Mouse (Mus musculus) olfactory bulb, adult 2 months (tissue): ENCODE measurements around the gene Mxra8. TPM values are rescaled to one million over a fixed set of nuclear protein-coding genes. Genes with fewer than 3 reads are reported as not detected.

ENCODE experiments used
- H3K27ac ChIP-seq: fragments of 200-500 bp; 2 replicates; pipeline ENCODE4 v1.5.1; 2012; ENCODE audit warnings: low read depth, low read length; ENCODE audit not compliant: insufficient read depth
- H3K4me1 ChIP-seq: fragments of 200-500 bp; 2 replicates; pipeline ENCODE4 v1.6.1; 2012; ENCODE audit warnings: low read length; ENCODE audit not compliant: control insufficient read depth, insufficient read depth
- H3K4me3 ChIP-seq: fragments of 200-500 bp; 2 replicates; pipeline ENCODE4 v1.5.1; 2012; ENCODE audit warnings: mild to moderate bottlenecking, low read depth, low read length, moderate library complexity; ENCODE audit not compliant: insufficient read depth
- CTCF ChIP-seq: fragments of 200-500 bp; IDR thresholded peaks from 2 replicates; pipeline ENCODE4 v1.5.1; 2012; ENCODE audit warnings: low read depth, mild to moderate bottlenecking, low read length, moderate library complexity; ENCODE audit not compliant: insufficient read depth
- POLR2A ChIP-seq: fragments of 200-500 bp; IDR thresholded peaks from 2 replicates; pipeline ENCODE4 v1.6.1; 2012; ENCODE audit warnings: mild to moderate bottlenecking, low read depth, low read length, moderate library complexity; ENCODE audit not compliant: insufficient read depth
- WGBS: fragments of 180-500 bp; shearing (Covaris S2); methylation state at CpG from one replicate; pipeline ENCODE4 v1.1.7; 2018; 5-methylcytosine and 5-hydroxymethylcytosine counted together
- polyA plus RNA-seq: library from polyadenylated mRNA; stranded (reverse); fragments of >200 nt; gene quantifications from 2 replicates; pipeline ENCODE4 v1.2.4, GENCODE M21; 2012; ENCODE audit warnings: low replicate concordance; ENCODE audit not compliant: missing spikeins, insufficient read depth, insufficient read length

The Mxra8 gene
- polyA plus RNA-seq, 1 experiment: not detected

DNA sequence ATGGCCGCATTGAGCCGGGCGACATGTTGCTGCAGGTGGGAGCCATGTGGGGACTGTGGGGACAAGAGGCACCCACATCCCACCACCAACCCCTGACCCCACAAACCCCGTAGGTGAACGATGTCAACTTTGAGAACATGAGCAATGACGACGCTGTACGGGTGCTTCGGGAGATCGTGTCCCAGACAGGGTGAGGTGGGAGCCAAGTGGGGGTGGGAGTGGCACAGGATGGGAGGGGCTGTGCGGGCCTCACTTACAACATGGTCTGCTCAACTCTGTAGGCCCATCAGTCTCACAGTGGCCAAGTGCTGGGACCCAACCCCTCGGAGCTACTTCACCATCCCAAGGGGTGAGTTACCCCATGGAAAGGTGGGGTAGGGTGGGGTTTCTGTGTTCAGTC lies 15.5 kb downstream of the Mxra8 start:
- no peak for TF ChIP-seq CTCF
- TF ChIP-seq POLR2A: no peak
- no peak overlapping the region for H3K4me3 ChIP-seq
- H3K27ac ChIP-seq: no peak overlapping the region
- 96% methylated on average over 12 of the region's 12 CpGs for WGBS
- H3K4me1 ChIP-seq: 0 out of 2 replicates have a peak, but pooled peaks cover 13% of the 10 kb centered on the region

DNA sequence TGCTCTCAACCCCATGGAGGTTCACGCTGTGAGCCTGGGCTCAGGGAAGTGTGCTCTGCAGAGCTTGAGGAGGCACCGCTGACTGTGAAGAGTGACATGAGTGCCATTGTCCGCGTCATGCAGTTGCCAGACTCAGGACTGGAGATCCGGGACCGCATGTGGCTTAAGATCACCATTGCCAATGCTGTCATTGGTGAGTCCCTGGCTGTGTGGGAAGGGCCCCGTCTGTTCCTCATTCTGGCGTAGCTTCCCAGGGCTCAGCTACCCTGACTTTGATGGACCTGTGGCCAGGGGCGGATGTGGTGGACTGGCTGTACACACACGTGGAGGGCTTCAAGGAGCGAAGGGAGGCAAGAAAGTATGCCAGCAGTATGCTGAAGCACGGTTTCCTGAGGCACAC lies 16.6 kb downstream of the Mxra8 start:
- TF ChIP-seq CTCF (no peak), POLR2A (no peak)
- 92% methylated on average over 12 of the region's 12 CpGs for WGBS
- Histone ChIP-seq H3K4me1 (0 out of 2 replicates have a peak, but pooled peaks cover 12% of the 10 kb centered on the region), H3K27ac (no peak overlapping the region), H3K4me3 (no peak overlapping the region)

DNA sequence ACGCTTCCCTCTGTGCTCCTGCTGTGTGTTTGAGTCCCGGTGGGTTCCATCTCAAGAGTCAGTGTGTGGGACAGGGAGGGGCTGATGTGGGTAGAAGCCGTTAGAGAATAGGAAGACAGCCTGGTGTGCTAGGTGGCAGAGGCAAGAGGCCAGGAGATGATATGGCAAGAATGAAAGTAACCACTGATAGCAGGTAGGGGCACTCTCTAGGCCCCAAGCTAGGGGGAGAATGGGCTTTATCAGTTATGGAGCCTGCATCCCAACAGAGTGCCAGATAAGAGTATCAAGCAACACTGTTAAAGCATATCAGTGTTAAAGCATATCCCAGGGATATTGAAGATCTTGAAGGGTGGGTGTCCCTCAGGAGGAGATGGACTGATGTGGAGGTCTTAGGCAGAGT lies 17.4 kb downstream of the Mxra8 start:
- no peak for TF ChIP-seq CTCF
- TF ChIP-seq POLR2A: no peak
- no peak overlapping the region for H3K27ac ChIP-seq
- H3K4me3 ChIP-seq: no peak overlapping the region
- WGBS: 38% methylated on average over 3 of the region's 3 CpGs
- 0 out of 2 replicates have a peak, but pooled peaks cover 4% of the 10 kb centered on the region for H3K4me1 ChIP-seq

DNA sequence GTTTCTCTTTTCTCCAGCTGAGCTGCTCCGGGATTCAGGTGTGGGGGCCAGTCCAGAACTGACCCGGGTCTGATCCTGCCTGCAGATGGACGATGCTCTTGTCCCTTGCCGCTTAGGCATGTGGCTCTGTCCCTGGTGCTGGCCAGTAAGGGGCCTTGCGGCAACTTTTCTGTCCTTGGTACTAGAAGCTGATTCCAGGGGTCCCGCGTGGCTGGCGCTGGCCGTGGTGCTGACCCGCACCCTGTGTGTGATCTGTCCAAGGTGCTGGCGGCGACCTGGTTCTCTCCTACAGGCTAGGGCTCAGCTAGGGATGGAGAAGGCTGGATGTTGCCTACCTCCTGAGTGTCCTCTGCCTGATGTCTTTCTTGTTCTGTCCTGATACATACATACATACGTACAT lies 19.8 kb downstream of the Mxra8 start:
- H3K4me3 ChIP-seq: no peak overlapping the region
- peaks cover 5% of the 10 kb centered on the region; the same call in 1 of the 2 replicates for H3K4me1 ChIP-seq
- TF ChIP-seq CTCF: no peak
- TF ChIP-seq POLR2A: no peak
- no peak overlapping the region for H3K27ac ChIP-seq
- WGBS: 37% methylated on average over 13 of the region's 13 CpGs

DNA sequence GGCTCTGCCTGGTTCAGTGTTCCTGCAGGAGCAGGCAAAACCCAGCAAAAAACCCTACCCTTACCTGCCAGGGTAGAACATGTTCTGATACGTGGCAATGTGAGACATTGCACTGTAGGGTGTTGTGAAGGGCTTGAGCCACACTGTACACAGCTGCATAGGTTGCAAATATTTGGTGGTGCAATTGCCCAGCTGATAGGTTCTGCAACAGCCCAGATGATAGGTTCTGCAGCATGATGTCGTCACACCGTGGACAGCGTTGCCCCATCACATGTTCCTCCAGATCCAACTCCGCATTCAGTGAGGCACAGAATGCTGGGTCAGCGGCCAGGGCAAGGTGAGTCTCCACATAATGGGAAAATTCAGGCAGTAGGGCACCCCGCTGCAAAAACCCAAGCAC lies 22.3 kb downstream of the Mxra8 start:
- no peak overlapping the region for H3K27ac ChIP-seq
- TF ChIP-seq POLR2A (no peak), CTCF (no peak)
- 91% methylated on average over 7 of the region's 7 CpGs for WGBS
- H3K4me3 ChIP-seq: no peak overlapping the region
- H3K4me1 ChIP-seq: peaks cover 5% of the 10 kb centered on the region; the same call in 1 of the 2 replicates

DNA sequence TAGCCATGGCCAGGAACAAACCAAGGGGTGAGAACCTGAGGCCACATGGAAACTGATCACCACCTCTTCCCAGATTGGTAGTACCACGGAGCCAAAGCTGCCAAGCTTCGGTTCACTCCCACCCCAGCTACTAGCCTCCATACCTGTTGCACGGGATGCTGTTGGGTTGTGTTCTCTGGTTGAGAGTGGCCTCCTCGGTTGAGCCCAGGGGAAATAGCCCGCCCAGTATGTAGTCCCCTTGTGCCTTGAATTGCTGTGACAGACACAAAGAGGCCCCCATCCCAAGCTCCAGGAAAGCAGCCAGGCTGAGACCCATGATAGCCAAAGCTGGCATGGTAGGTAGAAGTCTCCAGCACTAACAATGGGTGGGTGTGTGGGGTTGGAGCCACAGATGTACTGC lies 23.5 kb downstream of the Mxra8 start, which contains the start of gene Tas1r3:
TSS of gene Tas1r3 (minus strand) at position 362 of the 400 bp plus-strand sequence.
- WGBS: 77% methylated on average over 5 of the region's 5 CpGs
- Histone ChIP-seq H3K4me1 (peaks cover 5% of the 10 kb centered on the region; the same call in 1 of the 2 replicates), H3K27ac (no peak within 1 kb of the TSS), H3K4me3 (no peak within 1 kb of the TSS)
- no peak for TF ChIP-seq CTCF
- TF ChIP-seq POLR2A: no peak

DNA sequence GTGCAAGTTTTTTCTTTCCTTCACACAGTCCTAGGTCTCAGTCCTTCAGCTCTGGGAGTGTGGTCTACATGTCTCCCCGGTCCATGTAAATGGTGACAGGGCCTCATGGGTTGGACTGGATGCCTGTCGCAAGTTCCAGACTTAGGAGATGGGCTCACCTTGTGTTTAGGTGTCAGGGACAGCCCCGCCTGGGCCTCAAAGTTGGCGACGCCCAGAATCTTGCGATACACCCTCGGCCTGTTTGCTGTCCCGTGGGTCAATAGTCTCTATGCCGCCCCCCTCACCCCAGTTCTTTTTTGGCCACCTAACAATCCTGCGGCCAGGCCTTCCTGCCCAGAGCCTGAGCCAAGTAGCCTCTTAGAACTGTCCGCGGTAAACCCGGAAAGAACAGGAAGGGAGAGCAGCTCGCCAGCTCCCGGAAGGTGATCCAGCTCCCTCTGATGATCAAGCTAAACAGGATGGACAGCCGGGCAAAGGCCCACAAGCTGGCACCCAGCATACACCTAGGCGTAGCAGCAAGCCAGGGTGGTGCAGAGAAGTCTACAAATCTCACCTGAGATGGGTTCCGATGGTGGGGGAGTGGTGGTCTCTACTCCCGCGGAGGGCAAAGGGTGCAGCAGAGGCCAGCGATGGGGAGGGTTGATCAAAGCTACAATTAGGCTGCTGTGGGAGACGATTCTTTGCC lies 29.3 kb downstream of the Mxra8 start:
- H3K4me1 ChIP-seq: peaks cover 15% of the 10 kb centered on the region
- 11% methylated on average over 22 of the region's 22 CpGs for WGBS
- no peak overlapping the region for H3K27ac ChIP-seq
- TF ChIP-seq POLR2A (no peak), CTCF (no peak)
- peak overlapping the region; percentile 78 for H3K4me3 ChIP-seq

DNA sequence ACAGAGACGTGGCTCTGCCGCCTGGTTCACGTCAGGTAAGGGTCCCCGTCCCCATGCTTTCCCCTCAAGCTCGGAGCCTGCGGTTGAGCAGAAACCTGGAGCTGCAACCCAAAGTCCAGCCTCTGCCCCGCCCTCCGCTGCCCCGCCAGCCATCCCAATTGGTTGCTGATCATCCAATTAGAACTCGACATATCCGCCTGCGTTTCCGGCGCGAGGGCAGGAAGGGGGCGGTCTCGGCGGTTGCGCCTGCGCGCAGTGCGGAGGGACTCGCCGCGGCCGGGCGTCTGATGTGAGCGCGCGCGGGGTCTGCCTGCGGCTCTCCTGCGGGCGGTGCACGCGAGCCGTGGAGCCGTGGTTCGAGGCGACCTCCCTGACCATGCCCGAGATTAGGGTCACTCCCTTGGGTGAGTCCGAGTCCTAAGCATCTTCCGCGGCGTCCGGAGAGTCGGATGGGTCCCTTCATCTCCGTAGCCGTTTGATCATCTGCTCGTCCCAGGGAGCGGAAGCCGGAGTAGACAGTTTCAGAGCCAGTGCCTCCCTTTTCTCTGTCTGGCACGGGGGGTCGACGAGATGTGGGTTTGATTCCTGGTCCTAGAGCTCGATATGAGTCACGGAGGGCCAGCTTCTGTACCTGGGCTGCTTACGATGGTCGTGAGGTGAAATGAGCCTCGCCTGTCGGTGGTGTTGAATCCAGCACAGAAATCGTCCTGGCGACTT lies 30.0 kb downstream of the Mxra8 start, which contains the start of the genes Cptp and Ints11:
TSS of gene Cptp (minus strand) at position 124 of the 717 bp plus-strand sequence.
TSS of gene Ints11 (plus strand) at position 230 of the 717 bp plus-strand sequence.
- WGBS: under 1% methylated on average over 63 of the region's 63 CpGs
- Histone ChIP-seq H3K4me3 (peak within 1 kb of the TSS; percentile 78), H3K27ac (peak within 1 kb of the TSS; percentile 22; the same call in 1 of the 2 replicates), H3K4me1 (peaks cover 15% of the 10 kb centered on the region)
- no peak for TF ChIP-seq CTCF
- TF ChIP-seq POLR2A: peak; percentile 94

DNA sequence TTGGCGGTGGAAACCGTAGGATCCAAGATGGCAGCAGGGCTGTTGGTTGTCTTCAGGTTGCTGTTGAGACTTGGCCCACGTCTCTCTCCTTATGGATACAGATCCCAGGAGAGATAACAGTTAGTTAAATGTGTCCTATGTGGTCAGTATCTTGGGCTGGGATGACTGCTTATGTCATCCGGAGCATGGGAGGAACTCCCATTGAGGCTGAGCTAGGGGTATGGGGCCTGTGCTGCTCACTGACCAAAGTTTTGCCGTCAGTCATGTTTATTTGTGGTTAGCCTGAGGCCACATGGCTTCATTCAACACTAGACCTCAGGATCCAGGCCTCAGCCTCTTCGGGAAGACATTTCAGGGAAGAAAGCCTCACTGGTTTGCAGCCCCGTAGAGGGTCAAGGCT lies 31.9 kb downstream of the Mxra8 start:
- 92% methylated on average over 7 of the region's 7 CpGs for WGBS
- Histone ChIP-seq H3K27ac (no peak overlapping the region), H3K4me1 (peaks cover 15% of the 10 kb centered on the region), H3K4me3 (no peak overlapping the region)
- no peak for TF ChIP-seq POLR2A
- no peak for TF ChIP-seq CTCF
